Mouse (Mus musculus): Measurements from ENCODE around the gene Scp2d1. TPM values are rescaled to one million over a fixed set of nuclear protein-coding genes. Genes with fewer than 3 reads are reported as not detected.

Gene Scp2d1
- polyA plus RNA-seq, 1 experiment, result not detected

- Histone ChIP-seq H3K4me3 (ENCODE audit: insufficient read depth, low read depth, low read length) (no peak overlapping the region), H3K27ac (replicated peaks; ENCODE audit: low read depth, low read length) (no peak overlapping the region), H3K4me1 (ENCODE audit: control insufficient read depth, insufficient read depth, insufficient read length, low read length) (no peaks in the 10 kb centered on the region)
Observed at GRCm38 (mm10) chr2:144868827-144869226, 45.4 kb downstream of the Scp2d1 start.

Other genes with a start within 250 kb of the Scp2d1 start
- 147 and 151 TPM in 2 replicates for gene Smim26, start 229.6 kb upstream of the Scp2d1 start, polyA plus RNA-seq (2012; ENCODE audit: insufficient read depth, insufficient read length, missing spikeins)
- 23.6 and 25.9 TPM in 2 replicates for gene Dtd1, start 223.8 kb upstream of the Scp2d1 start, polyA plus RNA-seq (2012; ENCODE audit: insufficient read depth, insufficient read length, missing spikeins)

Measured in brown adipose tissue, adult 24 weeks (tissue).